24 mouse cellular contexts compared by ENCODE assay signal in the genomic region with DNA sequence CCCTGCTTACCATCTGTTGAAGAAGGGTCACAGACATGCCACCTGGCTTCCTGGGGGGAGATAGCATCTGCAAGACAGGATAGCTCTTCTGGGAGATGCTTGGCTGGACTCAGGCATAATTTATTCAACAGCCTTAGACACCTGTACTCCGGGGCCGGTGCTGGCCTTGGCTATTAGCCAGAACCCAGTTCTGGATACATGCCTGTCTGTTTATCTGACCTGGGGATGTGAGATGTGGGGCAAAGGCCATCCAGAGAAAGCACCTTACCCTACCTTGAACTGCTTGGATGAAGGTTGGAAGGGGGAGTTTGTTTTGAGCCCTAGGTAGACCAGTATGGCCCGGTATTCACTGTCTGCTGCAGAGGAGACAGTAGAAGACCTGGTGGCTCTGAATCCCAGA. TPM values are rescaled to one million over a fixed set of nuclear protein-coding genes. Genes with fewer than 3 reads are reported as not detected.
DNase-seq lines count a peak whose midpoint lies in the region; ATAC-seq and TF ChIP-seq lines count a peak whose summit lies in the region.
"Had no signal": no experiment of that assay in that cellular context is flagged by ENCODE, and none has a peak within 500 bp of the region (broad histone marks: within the 10 kb centered on the region; RNA-seq: fewer than 3 reads in every experiment).

No protein-coding gene starts in this region.

- H3K36me3 ChIP-seq in kidney, embryonic 14.5 days (ENCODE audit: control insufficient read depth, insufficient read depth, low read length) = no peaks in the 10 kb centered on the region
- no peaks in the 10 kb centered on the region for H3K36me3 ChIP-seq in kidney, adult 2 months (ENCODE audit: control insufficient read depth, insufficient read depth, low read length)
- no peaks in the 10 kb centered on the region for H3K36me3 ChIP-seq in liver, embryonic 15.5 days (replicated peaks)
- no peaks in the 10 kb centered on the region for H3K36me3 ChIP-seq in liver, postnatal 0 days (replicated peaks; ENCODE audit: insufficient read depth, low read length)
- H3K36me3 ChIP-seq: embryonic facial prominence, embryonic 13.5 days; embryonic facial prominence, embryonic 15.5 days; forebrain, embryonic 10.5 days; forebrain, embryonic 12.5 days had no signal

- TF ChIP-seq POLR2A in kidney, adult 2 months (IDR thresholded peaks at IDR 0.05; ENCODE audit: low read depth, low read length) = no peak

- H3K4me2 ChIP-seq in kidney, embryonic 14.5 days (replicated peaks; ENCODE audit: low read depth, low read length) = no peak overlapping the region
- H3K4me2 ChIP-seq in liver, embryonic 15.5 days = no peak overlapping the region
- H3K4me2 ChIP-seq in liver, postnatal 0 days (ENCODE audit: low read depth, low read length) = no peak overlapping the region
- H3K4me2 ChIP-seq: embryonic facial prominence, embryonic 13.5 days; embryonic facial prominence, embryonic 15.5 days; forebrain, embryonic 12.5 days had no signal

- H3K4me3 ChIP-seq in kidney, embryonic 14.5 days (ENCODE audit: low read length) = no peak overlapping the region
- H3K4me3 ChIP-seq in kidney, adult 2 months (ENCODE audit: insufficient read depth, low read depth, low read length) = no peak overlapping the region
- no peak overlapping the region for H3K4me3 ChIP-seq in liver, embryonic 15.5 days (replicated peaks)
- no peak overlapping the region for H3K4me3 ChIP-seq in liver, postnatal 0 days (ENCODE audit: low read depth, low read length)
- H3K4me3 ChIP-seq: embryonic facial prominence, embryonic 13.5 days; embryonic facial prominence, embryonic 15.5 days; erythroblast, embryonic 14.5 days; forebrain, embryonic 10.5 days; forebrain, embryonic 12.5 days had no signal

- H3K27me3 ChIP-seq in kidney, embryonic 14.5 days (ENCODE audit: control insufficient read depth, insufficient read depth, low read length) = no peaks in the 10 kb centered on the region
- no peaks in the 10 kb centered on the region for H3K27me3 ChIP-seq in kidney, adult 2 months (replicated peaks; ENCODE audit: control insufficient read depth, insufficient read depth, low read length)
- no peaks in the 10 kb centered on the region for H3K27me3 ChIP-seq in liver, embryonic 15.5 days
- H3K27me3 ChIP-seq in liver, postnatal 0 days (ENCODE audit: insufficient read depth, low read length) = no peaks in the 10 kb centered on the region
- H3K27me3 ChIP-seq: embryonic facial prominence, embryonic 13.5 days; embryonic facial prominence, embryonic 15.5 days had no signal

- 73% methylated on average over 3 of the region's 3 CpGs for WGBS in kidney, embryonic 14.5 days
- WGBS in kidney, adult 2 months = 33% methylated on average over 3 of the region's 3 CpGs
- 70% methylated on average over 3 of the region's 3 CpGs for WGBS in liver, embryonic 15.5 days (ENCODE audit: insufficient replicate concordance)
- WGBS in liver, postnatal 0 days (ENCODE audit: insufficient replicate concordance) = 37% methylated on average over 3 of the region's 3 CpGs

- TF ChIP-seq EP300 in liver, postnatal 0 days (IDR thresholded peaks at IDR 0.05; ENCODE audit: low read depth) = no peak

- H3K9ac ChIP-seq in kidney, embryonic 14.5 days (ENCODE audit: low read depth, low read length) = no peak overlapping the region
- H3K9ac ChIP-seq in liver, embryonic 15.5 days = no peak overlapping the region
- H3K9ac ChIP-seq in liver, postnatal 0 days (replicated peaks) = no peak overlapping the region
- H3K9ac ChIP-seq: embryonic facial prominence, embryonic 13.5 days; embryonic facial prominence, embryonic 15.5 days; forebrain, embryonic 12.5 days had no signal

- H3K9me3 ChIP-seq in kidney, embryonic 14.5 days (ENCODE audit: control insufficient read depth, low read length) = no peaks in the 10 kb centered on the region
- no peaks in the 10 kb centered on the region for H3K9me3 ChIP-seq in liver, embryonic 15.5 days (replicated peaks)
- no peaks in the 10 kb centered on the region for H3K9me3 ChIP-seq in liver, postnatal 0 days (ENCODE audit: low read length)
- H3K9me3 ChIP-seq: embryonic facial prominence, embryonic 13.5 days; embryonic facial prominence, embryonic 15.5 days; forebrain, embryonic 10.5 days; forebrain, embryonic 12.5 days had no signal

- no peak for TF ChIP-seq CTCF in kidney, adult 2 months (conservative IDR thresholded peaks at IDR 0.05; ENCODE audit: insufficient read depth, insufficient read length, low read depth, low read length)
- no peak for TF ChIP-seq CTCF in liver, postnatal 0 days (IDR thresholded peaks at IDR 0.05; ENCODE audit: low read depth)

- no peak overlapping the region for H3K27ac ChIP-seq in kidney, embryonic 14.5 days (ENCODE audit: low read depth, low read length)
- H3K27ac ChIP-seq in kidney, adult 2 months (ENCODE audit: insufficient read depth, low read depth, low read length) = no peak overlapping the region
- no peak overlapping the region for H3K27ac ChIP-seq in liver, embryonic 15.5 days (replicated peaks)
- H3K27ac ChIP-seq in liver, postnatal 0 days (ENCODE audit: low read depth) = 0 out of 2 replicates have a peak overlapping the region, but pooled peaks have one; percentile 16
- H3K27ac ChIP-seq: embryonic facial prominence, embryonic 13.5 days; embryonic facial prominence, embryonic 15.5 days; forebrain, embryonic 10.5 days; forebrain, embryonic 12.5 days had no signal

- no peaks in the 10 kb centered on the region for H3K4me1 ChIP-seq in kidney, embryonic 14.5 days (ENCODE audit: control insufficient read depth, insufficient read depth, low read length)
- no peaks in the 10 kb centered on the region for H3K4me1 ChIP-seq in kidney, adult 2 months (ENCODE audit: control insufficient read depth, insufficient read depth, low read length)
- no peaks in the 10 kb centered on the region for H3K4me1 ChIP-seq in liver, embryonic 15.5 days (replicated peaks)
- H3K4me1 ChIP-seq in liver, postnatal 0 days (ENCODE audit: insufficient read depth) = peaks cover 7% of the 10 kb centered on the region
- H3K4me1 ChIP-seq: embryonic facial prominence, embryonic 13.5 days; embryonic facial prominence, embryonic 15.5 days; forebrain, embryonic 12.5 days had no signal

- no peak for DNase-seq in kidney, adult 2 months
- peak; percentile 16 for DNase-seq in kidney, postnatal 10 days
- no peak for DNase-seq in kidney, adult 11 months
- DNase-seq in liver = no peak
- peak; percentile 65 for DNase-seq in liver, postnatal 0 days
- no peak for DNase-seq in left cerebral cortex, adult 11 months (ENCODE audit: low spot score)
- DNase-seq: adrenal gland, adult 2 months; adrenal gland, postnatal 10 days; adrenal gland, postnatal 25 days; cerebellum, adult 11 months; cerebellum, adult 18-20 months; cerebellum, adult 8-10 months; cerebellum, adult 9-11 months; cerebellum, postnatal 36 days; embryo, embryonic 11 days had no signal

- ATAC-seq in kidney, embryonic 14.5 days (ENCODE audit: low FRiP score, low TSS enrichment) = 0 out of 2 replicates have a peak, but pooled peaks have one; percentile 16
- peak; percentile 37; the same call in 1 of the 2 replicates for ATAC-seq in liver, embryonic 15.5 days (ENCODE audit: insufficient read depth)
- peak; percentile 94 for ATAC-seq in liver, postnatal 0 days
- ATAC-seq: forebrain, embryonic 14.5 days had no signal

RNA-seq across cellular contexts. Expression of a gene that starts 10.8 kb away (rescaled TPM):
- polyA plus RNA-seq in kidney, embryonic 14.5 days (2014; fragmentation: Nextera tagmentation; extraction: Ambion mirVana) = 1.2 and 1.9 TPM in 2 replicates
- 3.7 and 4.0 TPM in 2 replicates for polyA plus RNA-seq in kidney, adult 2 months (2012; rRNA removed)
- not detected in 2 replicates for polyA plus RNA-seq in liver, embryonic 15.5 days (2015; fragmentation: Nextera tagmentation; extraction: Ambion mirVana)
- 0.09 TPM in 2 replicates for polyA plus RNA-seq in liver, postnatal 0 days (2015; fragmentation: Nextera tagmentation; extraction: Ambion mirVana)
- polyA plus RNA-seq: C2C12; erythroblast, embryonic 14.5 days had no signal

Comparison
In these comparisons a context has a peak if more than half of its experiments do, and no peak if none do; other contexts are left out.
1. DNase-seq: peak in kidney, postnatal 10 days (single experiment) and liver, postnatal 0 days (single experiment); none in kidney, adult 2 months (single experiment), kidney, adult 11 months (single experiment), liver (single experiment) and left cerebral cortex, adult 11 months (single experiment).
2. ATAC-seq: peak in every context shown above with its lines; median percentile 94 in liver, postnatal 0 days; 37 in liver, embryonic 15.5 days; 16 in kidney, embryonic 14.5 days.